Mouse (Mus musculus): ENCODE results near the gene Kcnh7. TPM values are rescaled to one million over a fixed set of nuclear protein-coding genes. Genes with fewer than 3 reads are reported as not detected.

Kcnh7 gene
- polyA plus RNA-seq, 1 experiment from 2014 or later = 0.06 TPM

GRCm38 (mm10) chr2:62807476-62807882 lies 376.6 kb downstream of the Kcnh7 start:
- WGBS (ENCODE audit: insufficient replicate concordance) = 41% methylated on average over 3 of the region's 3 CpGs
- Histone ChIP-seq H3K27ac (no peak overlapping the region), H3K9ac (no peak overlapping the region), H3K4me3 (replicated peaks) (no peak overlapping the region), H3K4me2 (no peak overlapping the region), H3K9me3 (replicated peaks) (no peaks in the 10 kb centered on the region), H3K27me3 (no peaks in the 10 kb centered on the region), H3K4me1 (replicated peaks) (no peaks in the 10 kb centered on the region), H3K36me3 (no peaks in the 10 kb centered on the region)
- DNase-seq (no peak), ATAC-seq (ENCODE audit: low read depth) (no peak)

- H3K27me3 ChIP-seq = no peaks in the 10 kb centered on the region
- H3K4me2 ChIP-seq = no peak overlapping the region
- H3K36me3 ChIP-seq = no peaks in the 10 kb centered on the region
- no peak for ATAC-seq (ENCODE audit: low read depth)
- no peak overlapping the region for H3K4me3 ChIP-seq (replicated peaks)
- DNase-seq = no peak
- no peaks in the 10 kb centered on the region for H3K4me1 ChIP-seq (replicated peaks)
- no peaks in the 10 kb centered on the region for H3K9me3 ChIP-seq (replicated peaks)
- 71% methylated on average over 3 of the region's 3 CpGs for WGBS (ENCODE audit: insufficient replicate concordance)
- H3K9ac ChIP-seq = no peak overlapping the region
- H3K27ac ChIP-seq = no peak overlapping the region
Measured at GRCm38 (mm10) chr2:62806931-62807330, 377.2 kb downstream of the Kcnh7 start.

GRCm38 (mm10) chr2:62804030-62804429 lies 380.1 kb downstream of the Kcnh7 start:
- Histone ChIP-seq H3K4me2 (no peak overlapping the region), H3K27me3 (no peaks in the 10 kb centered on the region), H3K9me3 (replicated peaks) (no peaks in the 10 kb centered on the region), H3K4me1 (replicated peaks) (no peaks in the 10 kb centered on the region), H3K4me3 (replicated peaks) (no peak overlapping the region), H3K36me3 (no peaks in the 10 kb centered on the region), H3K9ac (no peak overlapping the region), H3K27ac (no peak overlapping the region)
- ATAC-seq (ENCODE audit: low read depth) = no peak
- 38% methylated on average over 1 of the region's 1 CpGs for WGBS (ENCODE audit: insufficient replicate concordance)
- DNase-seq = no peak

- WGBS (ENCODE audit: insufficient replicate concordance) = 61% methylated on average over 2 of the region's 2 CpGs
- Histone ChIP-seq H3K27ac (no peak overlapping the region), H3K36me3 (no peaks in the 10 kb centered on the region), H3K9me3 (replicated peaks) (no peaks in the 10 kb centered on the region), H3K4me3 (replicated peaks) (no peak overlapping the region), H3K27me3 (no peaks in the 10 kb centered on the region), H3K4me1 (replicated peaks) (no peaks in the 10 kb centered on the region), H3K4me2 (no peak overlapping the region), H3K9ac (no peak overlapping the region)
- ATAC-seq (ENCODE audit: low read depth) (no peak), DNase-seq (no peak)
Measured at GRCm38 (mm10) chr2:62784460-62785038, 399.5 kb downstream of the Kcnh7 start.

GRCm38 (mm10) chr2:62746256-62746655 lies 437.8 kb downstream of the Kcnh7 start:
- no peaks in the 10 kb centered on the region for H3K9me3 ChIP-seq (replicated peaks)
- H3K4me2 ChIP-seq = no peak overlapping the region
- H3K9ac ChIP-seq = no peak overlapping the region
- WGBS (ENCODE audit: insufficient replicate concordance) = 55% methylated on average over 2 of the region's 2 CpGs
- DNase-seq (no peak), ATAC-seq (ENCODE audit: low read depth) (no peak)
- H3K4me3 ChIP-seq (replicated peaks) = no peak overlapping the region
- no peaks in the 10 kb centered on the region for H3K36me3 ChIP-seq
- H3K27ac ChIP-seq = no peak overlapping the region
- H3K27me3 ChIP-seq = no peaks in the 10 kb centered on the region
- H3K4me1 ChIP-seq (replicated peaks) = no peaks in the 10 kb centered on the region

- Histone ChIP-seq H3K4me2 (no peak overlapping the region), H3K36me3 (no peaks in the 10 kb centered on the region), H3K27ac (no peak overlapping the region), H3K4me1 (replicated peaks) (no peaks in the 10 kb centered on the region), H3K27me3 (no peaks in the 10 kb centered on the region), H3K9ac (no peak overlapping the region), H3K9me3 (replicated peaks) (no peaks in the 10 kb centered on the region), H3K4me3 (replicated peaks) (no peak overlapping the region)
- DNase-seq (no peak), ATAC-seq (ENCODE audit: low read depth) (no peak)
- 47% methylated on average over 2 of the region's 2 CpGs for WGBS (ENCODE audit: insufficient replicate concordance)
Measured at GRCm38 (mm10) chr2:62743098-62743497, 441.0 kb downstream of the Kcnh7 start.

GRCm38 (mm10) chr2:62730671-62731070 lies 453.4 kb downstream of the Kcnh7 start:
- Histone ChIP-seq H3K9ac (no peak overlapping the region), H3K9me3 (replicated peaks) (no peaks in the 10 kb centered on the region), H3K27ac (no peak overlapping the region), H3K4me1 (replicated peaks) (no peaks in the 10 kb centered on the region), H3K4me2 (no peak overlapping the region), H3K27me3 (no peaks in the 10 kb centered on the region), H3K36me3 (no peaks in the 10 kb centered on the region), H3K4me3 (replicated peaks) (no peak overlapping the region)
- WGBS (ENCODE audit: insufficient replicate concordance) = 49% methylated on average over 1 of the region's 1 CpGs
- ATAC-seq (ENCODE audit: low read depth) = no peak
- no peak for DNase-seq

- no peaks in the 10 kb centered on the region for H3K36me3 ChIP-seq
- DNase-seq = no peak
- H3K4me3 ChIP-seq (replicated peaks) = no peak overlapping the region
- no peak overlapping the region for H3K4me2 ChIP-seq
- H3K27me3 ChIP-seq = no peaks in the 10 kb centered on the region
- H3K9ac ChIP-seq = no peak overlapping the region
- H3K9me3 ChIP-seq (replicated peaks) = no peaks in the 10 kb centered on the region
- H3K4me1 ChIP-seq (replicated peaks) = no peaks in the 10 kb centered on the region
- WGBS (ENCODE audit: insufficient replicate concordance) = 71% methylated on average over 2 of the region's 2 CpGs
- no peak overlapping the region for H3K27ac ChIP-seq
- no peak for ATAC-seq (ENCODE audit: low read depth)
Measured at GRCm38 (mm10) chr2:62727732-62728131, 456.4 kb downstream of the Kcnh7 start.

GRCm38 (mm10) chr2:62725946-62726345 lies 458.1 kb downstream of the Kcnh7 start:
- Histone ChIP-seq H3K9me3 (replicated peaks) (no peaks in the 10 kb centered on the region), H3K9ac (no peak overlapping the region), H3K4me2 (no peak overlapping the region), H3K27me3 (no peaks in the 10 kb centered on the region), H3K4me3 (replicated peaks) (no peak overlapping the region), H3K4me1 (replicated peaks) (no peaks in the 10 kb centered on the region), H3K27ac (no peak overlapping the region), H3K36me3 (no peaks in the 10 kb centered on the region)
- no peak for DNase-seq
- 42% methylated on average over 1 of the region's 1 CpGs for WGBS (ENCODE audit: insufficient replicate concordance)
- ATAC-seq (ENCODE audit: low read depth) = no peak

- no peaks in the 10 kb centered on the region for H3K9me3 ChIP-seq (replicated peaks)
- no peaks in the 10 kb centered on the region for H3K36me3 ChIP-seq
- no peak overlapping the region for H3K27ac ChIP-seq
- 20% methylated on average over 1 of the region's 1 CpGs for WGBS (ENCODE audit: insufficient replicate concordance)
- H3K4me1 ChIP-seq (replicated peaks) = no peaks in the 10 kb centered on the region
- no peak overlapping the region for H3K4me3 ChIP-seq (replicated peaks)
- H3K9ac ChIP-seq = no peak overlapping the region
- H3K4me2 ChIP-seq = no peak overlapping the region
- H3K27me3 ChIP-seq = no peaks in the 10 kb centered on the region
- ATAC-seq (ENCODE audit: low read depth) = no peak
- DNase-seq = no peak
Measured at GRCm38 (mm10) chr2:62718411-62718810, 465.7 kb downstream of the Kcnh7 start.

GRCm38 (mm10) chr2:62717270-62717669 lies 466.8 kb downstream of the Kcnh7 start:
- H3K9me3 ChIP-seq (replicated peaks) = no peaks in the 10 kb centered on the region
- H3K4me3 ChIP-seq (replicated peaks) = no peak overlapping the region
- ATAC-seq (ENCODE audit: low read depth) (no peak), DNase-seq (no peak)
- no peak overlapping the region for H3K27ac ChIP-seq
- WGBS (ENCODE audit: insufficient replicate concordance) = 62% methylated on average over 6 of the region's 6 CpGs
- no peak overlapping the region for H3K9ac ChIP-seq
- H3K4me2 ChIP-seq = no peak overlapping the region
- H3K36me3 ChIP-seq = no peaks in the 10 kb centered on the region
- no peaks in the 10 kb centered on the region for H3K27me3 ChIP-seq
- no peaks in the 10 kb centered on the region for H3K4me1 ChIP-seq (replicated peaks)

GRCm38 (mm10) chr2:62715260-62715659 lies 468.8 kb downstream of the Kcnh7 start:
- H3K9ac ChIP-seq = no peak overlapping the region
- H3K27ac ChIP-seq = no peak overlapping the region
- no peaks in the 10 kb centered on the region for H3K9me3 ChIP-seq (replicated peaks)
- H3K4me3 ChIP-seq (replicated peaks) = no peak overlapping the region
- H3K36me3 ChIP-seq = no peaks in the 10 kb centered on the region
- H3K27me3 ChIP-seq = no peaks in the 10 kb centered on the region
- no peak overlapping the region for H3K4me2 ChIP-seq
- 52% methylated on average over 4 of the region's 4 CpGs for WGBS (ENCODE audit: insufficient replicate concordance)
- DNase-seq (no peak), ATAC-seq (ENCODE audit: low read depth) (no peak)
- no peaks in the 10 kb centered on the region for H3K4me1 ChIP-seq (replicated peaks)
